Mouse (Mus musculus): Measurements from ENCODE around the gene Lmod3.
"Not testable (repeated sequence)": the region's sequence is repeated elsewhere in the genome, so short reads cannot be mapped to it uniquely, and the experiment has no call there.

Lmod3 gene

GRCm38 (mm10) chr6:97272349-97272748 is 19.8 kb upstream of the Lmod3 start:
- H3K4me1 ChIP-seq (replicated peaks; ENCODE audit: low read depth, low read length): peaks cover 18% of the 10 kb centered on the region
- peaks cover 29% of the 10 kb centered on the region for H3K27me3 ChIP-seq (ENCODE audit: insufficient read depth, low read length)
- no peak overlapping the region for H3K4me3 ChIP-seq (replicated peaks; ENCODE audit: low read length)
- no peak for TF ChIP-seq POU5F1 (IDR thresholded peaks at IDR 0.05; ENCODE audit: borderline replicate concordance, low read length)
- H3K9me3 ChIP-seq (ENCODE audit: low read length): no peaks in the 10 kb centered on the region
- no peaks in the 10 kb centered on the region for H3K36me3 ChIP-seq (ENCODE audit: insufficient read depth, low read length)

DNA sequence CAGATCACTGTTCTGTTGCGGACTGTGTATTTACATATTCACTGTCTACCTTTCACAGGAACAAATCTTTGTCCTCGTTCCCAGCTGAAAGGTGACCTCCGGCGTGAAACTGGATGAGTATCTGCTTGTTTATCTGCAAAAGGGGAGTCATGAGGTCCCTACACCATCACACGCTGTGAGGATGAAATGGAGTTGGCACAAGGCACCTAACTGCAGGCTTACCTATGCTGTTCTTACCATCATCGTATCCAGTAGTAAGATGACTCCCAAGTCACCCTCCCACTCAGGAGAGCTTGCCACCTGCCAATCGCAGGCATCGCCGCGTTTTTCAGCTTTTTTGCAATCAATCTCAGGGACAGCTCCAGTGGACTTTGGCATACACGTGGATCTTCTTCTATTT is 17.0 kb upstream of the Lmod3 start:
- Histone ChIP-seq H3K4me1 (replicated peaks; ENCODE audit: low read depth, low read length) (0 out of 2 replicates have a peak, but pooled peaks cover 3% of the 10 kb centered on the region), H3K9me3 (ENCODE audit: low read length) (no peaks in the 10 kb centered on the region), H3K27me3 (ENCODE audit: insufficient read depth, low read length) (peaks cover 14% of the 10 kb centered on the region), H3K36me3 (ENCODE audit: insufficient read depth, low read length) (no peaks in the 10 kb centered on the region), H3K4me3 (replicated peaks; ENCODE audit: low read length) (no peak overlapping the region)
- TF ChIP-seq NANOG (IDR thresholded peaks at IDR 0.05; ENCODE audit: borderline replicate concordance, low read length) (no peak), CTCF (conservative IDR thresholded peaks at IDR 0.05; ENCODE audit: low read length) (no peak), POU5F1 (IDR thresholded peaks at IDR 0.05; ENCODE audit: borderline replicate concordance, low read length) (no peak)

DNA sequence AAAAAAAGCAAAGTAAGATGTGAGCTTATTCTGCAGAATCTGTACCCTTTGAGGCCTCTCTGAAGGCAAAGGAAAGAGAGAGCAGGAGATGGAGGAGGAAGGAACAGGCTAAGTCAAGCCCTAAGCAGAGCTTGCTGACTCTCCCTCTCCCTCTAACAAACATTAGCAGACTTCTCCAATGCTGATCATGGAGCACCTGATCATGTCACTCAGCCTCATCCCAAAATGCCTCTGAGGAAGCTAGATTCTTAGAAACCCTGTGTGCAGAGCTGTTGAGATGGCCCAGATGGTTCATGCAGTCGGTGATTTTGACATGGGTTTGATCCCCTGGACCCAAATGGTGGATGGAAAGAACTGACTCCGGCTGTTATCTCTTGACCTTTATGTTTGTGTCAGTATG is 14.6 kb upstream of the Lmod3 start:
- TF ChIP-seq POU5F1 (IDR thresholded peaks at IDR 0.05; ENCODE audit: borderline replicate concordance, low read length) (no peak), CTCF (conservative IDR thresholded peaks at IDR 0.05; ENCODE audit: low read length) (no peak), NANOG (IDR thresholded peaks at IDR 0.05; ENCODE audit: borderline replicate concordance, low read length) (no peak)
- Histone ChIP-seq H3K4me1 (replicated peaks; ENCODE audit: low read depth, low read length) (0 out of 2 replicates have a peak, but pooled peaks cover 3% of the 10 kb centered on the region), H3K4me3 (replicated peaks; ENCODE audit: low read length) (no peak overlapping the region), H3K27me3 (ENCODE audit: insufficient read depth, low read length) (0 out of 2 replicates have a peak, but pooled peaks cover 5% of the 10 kb centered on the region), H3K9me3 (ENCODE audit: low read length) (no peaks in the 10 kb centered on the region), H3K36me3 (ENCODE audit: insufficient read depth, low read length) (no peaks in the 10 kb centered on the region)

- 0 out of 2 replicates have a peak, but pooled peaks cover 3% of the 10 kb centered on the region for H3K27me3 ChIP-seq (ENCODE audit: insufficient read depth, low read length)
- no peak overlapping the region for H3K4me3 ChIP-seq (replicated peaks; ENCODE audit: low read length)
- 0 out of 2 replicates have a peak, but pooled peaks cover 3% of the 10 kb centered on the region for H3K4me1 ChIP-seq (replicated peaks; ENCODE audit: low read depth, low read length)
- TF ChIP-seq CTCF (conservative IDR thresholded peaks at IDR 0.05; ENCODE audit: low read length) (no peak), NANOG (IDR thresholded peaks at IDR 0.05; ENCODE audit: borderline replicate concordance, low read length) (no peak), POU5F1 (IDR thresholded peaks at IDR 0.05; ENCODE audit: borderline replicate concordance, low read length) (no peak)
- no peaks in the 10 kb centered on the region for H3K36me3 ChIP-seq (ENCODE audit: insufficient read depth, low read length)
- H3K9me3 ChIP-seq (ENCODE audit: low read length): no peaks in the 10 kb centered on the region
Measured at GRCm38 (mm10) chr6:97266661-97267060, 14.1 kb upstream of the Lmod3 start.

- Histone ChIP-seq H3K4me1 (replicated peaks; ENCODE audit: low read depth, low read length) (0 out of 2 replicates have a peak, but pooled peaks cover 3% of the 10 kb centered on the region), H3K9me3 (ENCODE audit: low read length) (no peaks in the 10 kb centered on the region), H3K27me3 (ENCODE audit: insufficient read depth, low read length) (no peaks in the 10 kb centered on the region), H3K36me3 (ENCODE audit: insufficient read depth, low read length) (no peaks in the 10 kb centered on the region), H3K4me3 (replicated peaks; ENCODE audit: low read length) (no peak overlapping the region)
- TF ChIP-seq NANOG (IDR thresholded peaks at IDR 0.05; ENCODE audit: borderline replicate concordance, low read length): no peak
- TF ChIP-seq POU5F1 (IDR thresholded peaks at IDR 0.05; ENCODE audit: borderline replicate concordance, low read length): no peak
- TF ChIP-seq CTCF (conservative IDR thresholded peaks at IDR 0.05; ENCODE audit: low read length): no peak
Measured at GRCm38 (mm10) chr6:97265705-97266104, 13.1 kb upstream of the Lmod3 start.

GRCm38 (mm10) chr6:97265240-97265639 is 12.7 kb upstream of the Lmod3 start:
- TF ChIP-seq NANOG (IDR thresholded peaks at IDR 0.05; ENCODE audit: borderline replicate concordance, low read length): no peak
- TF ChIP-seq CTCF (conservative IDR thresholded peaks at IDR 0.05; ENCODE audit: low read length): no peak
- no peak for TF ChIP-seq POU5F1 (IDR thresholded peaks at IDR 0.05; ENCODE audit: borderline replicate concordance, low read length)
- Histone ChIP-seq H3K4me3 (replicated peaks; ENCODE audit: low read length) (no peak overlapping the region), H3K9me3 (ENCODE audit: low read length) (no peaks in the 10 kb centered on the region), H3K27me3 (ENCODE audit: insufficient read depth, low read length) (no peaks in the 10 kb centered on the region), H3K36me3 (ENCODE audit: insufficient read depth, low read length) (no peaks in the 10 kb centered on the region), H3K4me1 (replicated peaks; ENCODE audit: low read depth, low read length) (0 out of 2 replicates have a peak, but pooled peaks cover 3% of the 10 kb centered on the region)

GRCm38 (mm10) chr6:97263750-97264149 is 11.2 kb upstream of the Lmod3 start:
- not testable (repeated sequence) for H3K4me1 ChIP-seq (replicated peaks; ENCODE audit: low read depth, low read length); H3K9me3 ChIP-seq (ENCODE audit: low read length); H3K4me3 ChIP-seq (replicated peaks; ENCODE audit: low read length); H3K27me3 ChIP-seq (ENCODE audit: insufficient read depth, low read length); H3K36me3 ChIP-seq (ENCODE audit: insufficient read depth, low read length)

DNA sequence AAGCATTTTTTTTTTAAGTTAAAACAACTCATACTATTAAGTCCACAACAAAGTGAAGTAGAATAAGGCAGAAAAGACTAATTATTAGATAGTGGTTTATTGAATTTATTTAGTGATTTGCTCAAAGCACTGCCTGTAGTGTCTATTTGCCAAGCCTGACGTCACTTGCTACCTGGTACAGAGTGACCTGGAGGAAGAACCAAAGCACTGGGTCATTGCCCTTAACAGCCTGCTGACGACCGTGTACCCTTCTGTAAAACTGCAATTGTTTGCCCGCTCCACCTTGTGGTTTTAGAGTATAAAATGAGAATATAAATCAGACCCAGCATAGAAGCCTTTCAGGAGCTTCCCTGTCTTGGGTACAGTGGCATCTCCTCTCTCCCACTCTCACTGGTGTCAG is 9.7 kb upstream of the Lmod3 start:
- no peaks in the 10 kb centered on the region for H3K36me3 ChIP-seq (ENCODE audit: insufficient read depth, low read length)
- no peaks in the 10 kb centered on the region for H3K4me1 ChIP-seq (replicated peaks; ENCODE audit: low read depth, low read length)
- H3K27me3 ChIP-seq (ENCODE audit: insufficient read depth, low read length): no peaks in the 10 kb centered on the region
- TF ChIP-seq NANOG (IDR thresholded peaks at IDR 0.05; ENCODE audit: borderline replicate concordance, low read length) (no peak), CTCF (conservative IDR thresholded peaks at IDR 0.05; ENCODE audit: low read length) (no peak), POU5F1 (IDR thresholded peaks at IDR 0.05; ENCODE audit: borderline replicate concordance, low read length) (no peak)
- no peaks in the 10 kb centered on the region for H3K9me3 ChIP-seq (ENCODE audit: low read length)
- H3K4me3 ChIP-seq (replicated peaks; ENCODE audit: low read length): no peak overlapping the region

GRCm38 (mm10) chr6:97259926-97260325 is 7.4 kb upstream of the Lmod3 start:
- H3K9me3 ChIP-seq (ENCODE audit: low read length); H3K4me1 ChIP-seq (replicated peaks; ENCODE audit: low read depth, low read length); H3K4me3 ChIP-seq (replicated peaks; ENCODE audit: low read length); H3K36me3 ChIP-seq (ENCODE audit: insufficient read depth, low read length); H3K27me3 ChIP-seq (ENCODE audit: insufficient read depth, low read length): not testable (repeated sequence)
